Mouse (Mus musculus) heart, postnatal 0 days (tissue): ENCODE measurements at regions not wholly inside any gene's neighbourhood (a gene's known extent, or its start where the extent isn't known, plus 50 kb on each side); places are given as distances from the start of the nearest gene placed in this dataset.

Experiments used
- CTCF ChIP-seq: IDR thresholded peaks from 2 replicates; pipeline ENCODE4 v1.5.1; 2016; ENCODE audit warnings: antibody characterized with exemption, control low read depth, low read depth
- EP300 ChIP-seq: IDR thresholded peaks from 2 replicates; pipeline ENCODE4 v1.6.1; 2016; ENCODE audit warnings: antibody characterized with exemption, low read depth

- TF ChIP-seq CTCF (no peak), EP300 (no peak)
Observed at GRCm38 (mm10) chr4:143038626-143039025, 174.2 kb downstream of the Prdm2 start.
